Mouse (Mus musculus) kidney, embryonic 14.5 days (tissue): Measurements from ENCODE around the gene Smarce1. TPM values are rescaled to one million over a fixed set of nuclear protein-coding genes. Genes with fewer than 3 reads are reported as not detected.

Experiments used
- polyA plus RNA-seq: library from polyadenylated mRNA; unstranded; fragments of >200 nt; fragmentation: Nextera tagmentation; extraction: Ambion mirVana; gene quantifications from 2 replicates; pipeline ENCODE4 v1.2.1, GENCODE M21; 2014

The Smarce1 gene
- polyA plus RNA-seq, 1 experiment from 2014 or later, result 190 TPM

Other genes starting within 250 kb of the Smarce1 start
- gene Gjd3, start 248.0 kb downstream of the Smarce1 start, polyA plus RNA-seq, result 0.64 TPM in 1 of 2 replicates, not detected in the other
- 284 and 300 TPM in 2 replicates for gene Top2a, start 206.8 kb downstream of the Smarce1 start, polyA plus RNA-seq
- 421 and 542 TPM in 2 replicates for gene Igfbp4, start 189.8 kb downstream of the Smarce1 start, polyA plus RNA-seq
- 0.11 and 0.20 TPM in 2 replicates for gene Tns4, start 141.7 kb downstream of the Smarce1 start, polyA plus RNA-seq
- gene Ccr7, start 75.9 kb downstream of the Smarce1 start, polyA plus RNA-seq, result 0.13 TPM in 1 of 2 replicates, not detected in the other
- 0.11 and 0.51 TPM in 2 replicates for gene Krt222, start 13.1 kb upstream of the Smarce1 start, polyA plus RNA-seq
- gene Krt24, start 54.2 kb upstream of the Smarce1 start, polyA plus RNA-seq, result not detected in 2 replicates
- not detected in 2 replicates for gene Krt25, start 91.9 kb upstream of the Smarce1 start, polyA plus RNA-seq
- not detected in 2 replicates for gene Krt26, start 106.9 kb upstream of the Smarce1 start, polyA plus RNA-seq
- not detected in 2 replicates for gene Krt27, start 120.1 kb upstream of the Smarce1 start, polyA plus RNA-seq
- 0.18 TPM in 1 of 2 replicates, not detected in the other for gene Krt28, start 143.9 kb upstream of the Smarce1 start, polyA plus RNA-seq
- gene Krt10, start 158.3 kb upstream of the Smarce1 start, polyA plus RNA-seq, result 31.3 and 37.5 TPM in 2 replicates
- gene Krt12, start 191.2 kb upstream of the Smarce1 start, polyA plus RNA-seq, result not detected in 2 replicates
- gene Krt20, start 207.1 kb upstream of the Smarce1 start, polyA plus RNA-seq, result 0.22 and 0.36 TPM in 2 replicates